Mouse (Mus musculus) limb, embryonic 11.5 days (tissue): Measurements from ENCODE around the gene Mcf2l. TPM values are rescaled to one million over a fixed set of nuclear protein-coding genes. Genes with fewer than 3 reads are reported as not detected.

ENCODE experiments used
- ATAC-seq: fragments of 200-750 bp; cut with Nextera tagmentation; 2 replicates; pipeline ENCODE4 v1.8.0; 2017; ENCODE audit warnings: low read depth; ENCODE audit not compliant: insufficient number of reproducible peaks, low FRiP score, low TSS enrichment
- DNase-seq: peaks from one replicate; pipeline ENCODE4 v3.0.0-alpha.2; 2015; ENCODE audit warnings: low spot score
- H3K27ac ChIP-seq: fragments of 300-500 bp; sonication (generic); replicated peaks from 2 replicates; pipeline ENCODE4 v1.5.1; 2014; ENCODE audit warnings: low read depth, mild to moderate bottlenecking, low read length
- H3K27me3 ChIP-seq: fragments of 300-500 bp; sonication (generic); 2 replicates; pipeline ENCODE4 v1.6.1; 2014; ENCODE audit warnings: mild to moderate bottlenecking, low read length, mixed read lengths; ENCODE audit not compliant: control insufficient read depth, insufficient read depth
- H3K36me3 ChIP-seq: fragments of 300-500 bp; sonication (generic); 2 replicates; pipeline ENCODE4 v1.6.1; 2014; ENCODE audit warnings: mild to moderate bottlenecking, low read length, moderate library complexity, mixed read lengths; ENCODE audit not compliant: control insufficient read depth, insufficient read depth
- H3K4me1 ChIP-seq: fragments of 300-500 bp; sonication (generic); 2 replicates; pipeline ENCODE4 v1.6.1; 2014; ENCODE audit warnings: low read length, mixed read lengths; ENCODE audit not compliant: control insufficient read depth, insufficient read depth
- H3K4me2 ChIP-seq: fragments of 300-500 bp; sonication (generic); 2 replicates; pipeline ENCODE4 v1.6.1; 2014; ENCODE audit warnings: low read depth, mild to moderate bottlenecking, moderate library complexity; ENCODE audit not compliant: severe bottlenecking
- H3K4me3 ChIP-seq: fragments of 300-500 bp; sonication (generic); 2 replicates; pipeline ENCODE4 v1.5.1; 2014; ENCODE audit warnings: low read depth, low read length
- H3K9ac ChIP-seq: fragments of 300-500 bp; sonication (generic); 2 replicates; pipeline ENCODE4 v1.6.1; 2014; ENCODE audit warnings: mild to moderate bottlenecking, low read length
- H3K9me3 ChIP-seq: fragments of 300-500 bp; sonication (generic); 2 replicates; pipeline ENCODE4 v1.6.1; 2016; ENCODE audit warnings: low read length; ENCODE audit not compliant: control insufficient read depth
- WGBS: fragments of 180-500 bp; shearing (Covaris S2); extraction: QIAGEN DNeasy Blood & Tissue Kit; methylation state at CpG from one replicate; pipeline ENCODE4 v1.1.7; 2014; 5-methylcytosine and 5-hydroxymethylcytosine counted together
- polyA plus RNA-seq: library from polyadenylated mRNA; unstranded; fragments of >200 nt; fragmentation: Nextera tagmentation; extraction: Ambion mirVana; gene quantifications from 2 replicates; pipeline ENCODE4 v1.2.1, GENCODE M21; 2014

Gene Mcf2l
- polyA plus RNA-seq, 1 experiment from 2014 or later, result 9.4 TPM

- ATAC-seq (no peak), DNase-seq (no peak)
- Histone ChIP-seq H3K27me3 (no peaks in the 10 kb centered on the region), H3K4me3 (no peak overlapping the region), H3K36me3 (no peaks in the 10 kb centered on the region), H3K4me1 (peaks cover 12% of the 10 kb centered on the region; the same call in 1 of the 2 replicates), H3K9me3 (no peaks in the 10 kb centered on the region), H3K4me2 (no peak overlapping the region), H3K9ac (no peak overlapping the region), H3K27ac (no peak overlapping the region)
- WGBS, result 59% methylated on average over 5 of the region's 5 CpGs
Observed at GRCm38 (mm10) chr8:12956941-12957340, 83.3 kb downstream of the Mcf2l start.

DNA sequence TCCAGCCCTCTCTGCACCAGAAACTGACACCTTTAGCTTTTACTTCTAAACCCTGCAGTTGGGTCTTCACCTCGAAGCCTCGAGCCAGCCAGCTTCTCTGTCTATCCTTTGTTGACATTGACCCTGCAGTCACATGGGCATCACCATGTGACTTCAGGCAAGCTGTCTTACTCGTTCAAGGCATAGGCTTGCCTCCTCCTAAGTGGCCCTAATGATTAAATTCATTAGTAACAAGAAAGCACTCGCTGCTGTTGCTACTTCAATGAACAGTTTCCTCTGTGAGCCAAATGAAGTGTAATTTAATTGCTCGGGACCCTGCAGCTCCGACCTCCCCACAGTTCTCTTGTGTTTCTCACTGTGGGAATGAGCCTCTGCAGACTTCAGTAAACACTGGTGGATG lies 83.8 kb downstream of the Mcf2l start:
- H3K9me3 ChIP-seq, result no peaks in the 10 kb centered on the region
- H3K27ac ChIP-seq, result no peak overlapping the region
- H3K4me1 ChIP-seq, result peaks cover 12% of the 10 kb centered on the region; the same call in 1 of the 2 replicates

GRCm38 (mm10) chr8:12960609-12961008 lies 87.0 kb downstream of the Mcf2l start:
- WGBS, result 90% methylated on average over 2 of the region's 2 CpGs

More for the DNA sequence above, 83.8 kb downstream of the Mcf2l start:
- 43% methylated on average over 6 of the region's 6 CpGs for WGBS
- Histone ChIP-seq H3K9ac (no peak overlapping the region), H3K4me2 (no peak overlapping the region), H3K27me3 (no peaks in the 10 kb centered on the region), H3K4me3 (no peak overlapping the region), H3K36me3 (no peaks in the 10 kb centered on the region)
- ATAC-seq, result no peak
- no peak for DNase-seq

GRCm38 (mm10) chr8:12961211-12961610 lies 87.6 kb downstream of the Mcf2l start:
- 62% methylated on average over 2 of the region's 2 CpGs for WGBS
- DNase-seq (no peak), ATAC-seq (no peak)
- Histone ChIP-seq H3K4me2 (no peak overlapping the region), H3K4me1 (peaks cover 12% of the 10 kb centered on the region; the same call in 1 of the 2 replicates), H3K27me3 (no peaks in the 10 kb centered on the region), H3K36me3 (no peaks in the 10 kb centered on the region), H3K9ac (no peak overlapping the region), H3K9me3 (no peaks in the 10 kb centered on the region), H3K4me3 (no peak overlapping the region), H3K27ac (no peak overlapping the region)

More at GRCm38 (mm10) chr8:12960609-12961008, 87.0 kb downstream of the Mcf2l start:
- H3K36me3 ChIP-seq, result no peaks in the 10 kb centered on the region
- H3K4me1 ChIP-seq, result peaks cover 12% of the 10 kb centered on the region; the same call in 1 of the 2 replicates
- H3K9ac ChIP-seq, result no peak overlapping the region
- H3K9me3 ChIP-seq, result no peaks in the 10 kb centered on the region
- DNase-seq, result no peak
- H3K4me2 ChIP-seq, result no peak overlapping the region
- no peak overlapping the region for H3K4me3 ChIP-seq
- ATAC-seq, result no peak
- no peak overlapping the region for H3K27ac ChIP-seq
- H3K27me3 ChIP-seq, result no peaks in the 10 kb centered on the region

DNA sequence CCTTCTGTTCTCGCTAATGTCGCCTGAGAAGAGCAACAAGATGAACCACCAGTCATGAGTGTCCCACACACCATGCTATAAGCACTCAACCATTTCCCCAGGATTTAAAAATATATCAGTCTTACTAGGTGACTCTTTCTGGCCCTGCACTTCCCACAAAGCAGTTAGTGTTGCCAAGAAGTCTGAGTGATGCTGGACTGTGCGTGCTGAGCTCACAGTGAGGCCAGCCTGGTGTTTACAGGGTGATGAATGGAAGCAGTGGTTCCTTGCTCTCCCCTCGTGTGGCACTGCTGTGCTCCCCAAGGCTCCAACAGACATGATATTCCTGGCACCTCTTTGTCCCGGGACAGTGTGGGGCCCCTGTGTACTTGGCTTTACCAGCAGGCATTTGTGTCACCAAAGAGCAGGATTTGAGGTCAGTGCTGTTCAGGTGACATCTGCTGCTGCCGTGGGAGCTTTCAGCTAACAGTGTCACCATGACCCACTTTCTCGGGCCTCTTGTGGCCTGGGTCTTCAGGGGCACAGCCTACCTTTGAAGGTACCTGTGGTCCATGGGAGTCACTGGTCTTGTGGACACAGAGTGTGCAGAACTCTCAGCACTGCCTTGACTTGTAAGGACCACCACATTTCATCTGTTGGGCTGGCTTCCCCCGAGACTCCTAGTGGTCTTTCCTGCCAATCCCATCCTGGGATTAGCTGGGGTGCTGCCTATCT lies 88.4 kb downstream of the Mcf2l start:
- no peak overlapping the region for H3K4me3 ChIP-seq
- no peaks in the 10 kb centered on the region for H3K27me3 ChIP-seq
- no peak overlapping the region for H3K27ac ChIP-seq
- 70% methylated on average over 8 of the region's 8 CpGs for WGBS
- DNase-seq, result no peak
- H3K9me3 ChIP-seq, result no peaks in the 10 kb centered on the region
- no peak for ATAC-seq
- no peaks in the 10 kb centered on the region for H3K36me3 ChIP-seq
- peaks cover 11% of the 10 kb centered on the region; the same call in 1 of the 2 replicates for H3K4me1 ChIP-seq
- H3K9ac ChIP-seq, result no peak overlapping the region; the same call in 1 of the 2 replicates
- H3K4me2 ChIP-seq, result no peak overlapping the region

DNA sequence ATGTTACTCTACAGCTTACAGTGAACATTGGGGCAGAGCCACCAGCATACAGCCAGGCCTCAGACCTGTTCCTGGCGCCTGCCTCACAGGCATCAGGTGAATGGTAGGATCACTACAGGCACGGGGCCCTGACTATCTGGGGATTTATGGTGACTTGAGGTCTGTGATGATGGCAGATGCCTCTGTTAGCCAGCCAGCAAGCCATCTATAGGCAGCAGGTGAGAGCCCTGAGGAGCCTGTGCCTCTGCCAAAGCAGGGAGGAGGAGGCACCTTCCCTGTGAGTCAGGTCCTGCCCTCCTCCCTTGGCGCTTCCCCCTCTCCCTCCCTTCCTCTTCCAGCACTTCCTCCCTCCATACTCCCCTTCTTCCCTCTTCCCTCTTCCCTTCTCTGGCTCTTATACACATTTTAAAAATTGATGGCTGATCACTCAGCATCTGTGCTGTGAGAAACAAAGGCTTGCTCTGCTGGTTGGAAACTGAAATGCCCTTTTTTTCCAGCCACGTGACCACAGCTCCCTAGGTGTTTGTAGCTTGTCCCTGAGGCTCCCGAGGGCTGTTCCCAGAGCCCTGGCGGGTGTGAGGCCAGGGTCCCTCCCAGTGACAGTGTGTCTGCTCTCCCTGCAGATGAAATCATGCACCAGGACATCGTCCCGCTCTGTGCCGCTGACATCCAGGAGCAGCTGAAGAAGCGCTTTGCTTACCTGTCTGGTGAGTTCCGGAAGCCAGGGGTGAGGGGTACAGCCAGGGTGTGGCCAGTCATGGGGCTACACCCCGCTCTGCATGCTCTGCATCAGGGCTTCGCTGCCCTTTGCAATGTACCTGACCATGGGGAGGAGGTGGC lies 89.2 kb downstream of the Mcf2l start:
- Histone ChIP-seq H3K27me3 (no peaks in the 10 kb centered on the region), H3K4me2 (no peak overlapping the region), H3K9ac (no peak overlapping the region; the same call in 1 of the 2 replicates), H3K4me1 (0 out of 2 replicates have a peak, but pooled peaks cover 4% of the 10 kb centered on the region), H3K4me3 (no peak overlapping the region), H3K9me3 (no peaks in the 10 kb centered on the region), H3K36me3 (no peaks in the 10 kb centered on the region), H3K27ac (no peak overlapping the region)
- ATAC-seq, result no peak
- 55% methylated on average over 13 of the region's 13 CpGs for WGBS
- DNase-seq, result no peak

DNA sequence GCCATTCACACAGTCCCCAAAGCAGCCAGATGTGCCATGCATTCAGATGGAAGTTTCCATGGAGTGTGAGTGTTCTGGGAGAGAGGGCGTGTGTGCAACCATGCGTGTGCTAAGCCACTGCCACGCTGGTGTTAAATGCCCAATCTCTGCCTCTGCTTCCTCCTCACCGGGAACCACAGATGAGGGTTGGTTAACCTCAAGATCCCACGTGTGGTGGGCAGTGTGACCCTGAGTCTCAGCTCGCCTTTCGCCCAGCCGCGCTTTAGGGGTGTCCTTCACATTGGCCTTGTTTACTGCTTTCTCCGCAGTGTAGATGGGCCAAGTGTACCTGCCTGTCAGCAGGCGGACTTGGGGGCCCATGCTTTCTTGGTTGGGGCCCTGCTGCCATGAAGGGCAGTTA lies 102.7 kb downstream of the Mcf2l start:
- 87% methylated on average over 11 of the region's 11 CpGs for WGBS
- H3K27me3 ChIP-seq, result no peaks in the 10 kb centered on the region
- no peak overlapping the region for H3K4me2 ChIP-seq
- H3K4me3 ChIP-seq, result no peak overlapping the region
- H3K27ac ChIP-seq, result no peak overlapping the region
- H3K9ac ChIP-seq, result no peak overlapping the region
- H3K4me1 ChIP-seq, result no peaks in the 10 kb centered on the region
- DNase-seq, result no peak
- ATAC-seq, result no peak
- H3K9me3 ChIP-seq, result no peaks in the 10 kb centered on the region
- no peaks in the 10 kb centered on the region for H3K36me3 ChIP-seq

GRCm38 (mm10) chr8:12976723-12977122 lies 103.1 kb downstream of the Mcf2l start:
- DNase-seq (no peak), ATAC-seq (no peak)
- Histone ChIP-seq H3K4me2 (no peak overlapping the region), H3K4me1 (no peaks in the 10 kb centered on the region), H3K9ac (no peak overlapping the region), H3K27ac (no peak overlapping the region), H3K4me3 (no peak overlapping the region), H3K36me3 (no peaks in the 10 kb centered on the region), H3K27me3 (no peaks in the 10 kb centered on the region), H3K9me3 (no peaks in the 10 kb centered on the region)
- 52% methylated on average over 5 of the region's 5 CpGs for WGBS
